Mouse (Mus musculus) ovary, postnatal 14 days (tissue): ENCODE measurements at regions not wholly inside any gene's neighbourhood (a gene's known extent, or its start where the extent isn't known, plus 50 kb on each side); places are given as distances from the start of the nearest gene placed in this dataset.

Source experiments
- DNase-seq: peaks from one replicate; pipeline ENCODE4 v3.0.0; 2022; ENCODE audit warnings: low spot score

DNA sequence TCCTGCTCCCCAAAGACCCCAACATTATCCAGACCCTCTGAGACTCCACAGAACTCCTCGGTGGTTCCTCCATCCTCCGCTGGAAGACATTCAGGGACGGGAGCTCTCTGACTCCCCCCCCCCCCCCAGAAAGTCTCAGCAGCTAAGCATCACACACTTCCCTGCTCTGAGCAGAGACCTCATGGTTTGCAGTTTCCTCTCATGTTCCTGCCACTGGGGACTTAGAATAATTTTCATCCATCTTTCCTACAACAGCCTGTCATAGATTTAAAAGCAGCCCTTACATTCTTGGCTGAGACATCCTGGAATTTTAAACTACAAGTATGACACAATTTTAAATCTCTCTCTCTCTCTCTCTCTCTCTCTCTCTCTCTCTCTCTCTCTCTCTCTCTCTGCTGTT lies 69.2 kb downstream of the Gpr65 start:
- DNase-seq, result no peak

DNA sequence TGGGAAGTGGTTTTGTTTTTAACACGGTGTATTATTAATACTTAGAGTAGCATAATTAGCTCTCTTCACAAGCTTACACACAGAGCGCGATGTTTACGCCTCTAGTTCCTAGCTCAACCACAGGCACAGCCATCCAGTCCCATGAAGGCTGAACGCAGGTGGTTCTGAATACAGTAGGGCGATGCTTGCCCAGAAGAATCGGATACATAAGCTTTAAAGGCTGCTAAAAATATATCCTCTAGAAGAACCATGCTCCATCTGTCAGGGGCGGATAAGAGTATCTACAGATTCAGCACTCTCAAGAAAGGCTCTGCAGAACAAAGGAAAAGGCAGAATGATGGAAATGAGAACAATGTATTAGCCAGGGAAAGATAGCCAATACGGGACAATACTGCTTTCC lies 71.1 kb downstream of the Gpr65 start:
- DNase-seq, result no peak

DNA sequence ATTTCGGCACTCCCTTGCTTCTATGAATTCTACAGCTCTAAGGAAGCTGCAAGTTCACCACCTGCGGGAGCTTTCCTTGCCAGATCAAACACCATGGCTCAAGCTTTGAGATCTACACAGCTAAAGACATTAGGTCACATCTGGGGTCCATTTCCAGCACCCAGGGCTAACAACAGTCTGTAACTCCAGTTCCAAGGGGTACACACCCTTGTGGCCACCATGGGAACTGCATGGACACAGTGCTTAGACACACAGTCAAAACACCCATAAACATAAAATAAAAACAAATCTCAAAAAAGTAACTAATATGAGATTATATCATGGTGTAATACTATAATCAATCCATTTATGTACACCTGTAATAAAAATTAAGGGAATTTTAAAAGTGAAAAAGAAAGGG lies 73.7 kb downstream of the Gpr65 start:
- no peak for DNase-seq

DNA sequence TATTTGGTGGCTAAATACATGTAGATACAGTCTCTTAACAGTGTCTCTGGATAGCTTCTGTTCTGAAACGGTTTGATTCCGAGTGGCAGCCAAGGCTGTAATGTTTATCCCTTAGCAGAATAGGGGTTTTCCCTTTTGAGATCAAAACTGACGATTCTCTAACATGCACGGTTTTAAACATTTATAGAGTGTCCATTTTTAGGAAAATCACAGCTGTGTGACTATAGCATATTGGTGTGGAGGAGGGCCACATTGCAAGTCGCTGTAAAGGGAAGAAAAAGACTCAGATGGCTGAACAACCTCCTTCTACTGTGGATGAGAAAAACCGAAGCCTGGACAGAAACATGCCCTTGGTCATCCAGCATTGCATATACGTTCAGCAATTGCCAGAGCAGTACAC lies 75.2 kb downstream of the Gpr65 start:
- no peak for DNase-seq

DNA sequence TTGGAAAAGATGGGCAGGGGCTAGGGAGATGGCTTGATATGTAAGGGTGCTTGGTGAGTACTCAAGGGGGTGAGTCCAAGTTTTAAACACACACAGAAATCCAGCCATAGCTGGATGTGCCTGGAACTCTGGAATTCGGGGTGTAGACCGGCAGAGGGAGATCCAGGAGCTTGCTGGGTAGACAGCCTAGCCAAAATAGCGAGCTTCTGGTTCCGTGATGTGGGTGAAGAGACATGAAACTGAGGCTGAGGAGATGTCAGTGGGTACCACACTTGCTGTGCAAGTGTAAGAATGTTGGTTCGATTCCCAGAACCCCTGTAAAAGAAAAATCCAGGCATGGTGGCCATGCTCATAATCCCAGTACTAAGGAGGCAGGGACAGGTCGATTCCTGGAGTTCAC lies 78.6 kb downstream of the Gpr65 start:
- DNase-seq, result no peak

DNA sequence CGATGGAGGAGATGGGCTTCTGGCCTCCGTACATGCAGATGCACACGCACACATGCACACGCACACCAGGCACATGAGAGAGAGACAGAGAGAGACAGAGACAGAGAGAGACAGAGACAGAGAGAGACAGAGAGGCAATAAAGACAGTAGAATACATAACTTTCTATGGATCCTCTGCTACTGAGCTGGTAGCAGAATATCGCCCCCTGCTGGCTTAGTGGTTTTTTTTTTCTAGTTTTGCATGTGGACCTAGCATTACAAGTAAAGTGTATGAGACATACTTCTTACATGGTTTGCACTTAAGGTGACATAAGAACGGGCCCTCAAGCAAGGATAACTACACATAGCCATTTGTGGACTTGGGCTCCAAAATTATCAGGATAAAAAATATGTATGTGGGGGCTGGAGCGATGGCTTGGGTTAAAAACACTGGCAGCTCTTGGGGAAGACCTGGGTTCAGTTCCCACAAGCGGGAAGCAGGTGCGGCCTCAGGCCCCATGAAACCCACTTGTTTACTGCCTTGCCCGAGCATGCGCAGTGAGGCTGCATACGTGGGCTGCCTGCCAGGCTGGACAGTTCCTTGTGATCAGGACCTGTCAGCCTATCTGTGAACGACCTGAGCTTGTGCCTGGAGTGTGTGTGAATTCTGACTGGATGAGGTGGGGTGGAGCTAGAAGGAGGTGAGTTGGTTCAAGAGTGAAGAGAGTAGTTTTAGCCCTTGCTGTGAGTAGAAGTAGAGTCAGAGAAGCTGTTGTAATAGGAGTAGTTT lies 79.3 kb downstream of the Gpr65 start:
- DNase-seq, result peak; percentile 48

GRCm38 (mm10) chr12:98349864-98350643 lies 81.6 kb downstream of the Gpr65 start:
- no peak for DNase-seq

DNA sequence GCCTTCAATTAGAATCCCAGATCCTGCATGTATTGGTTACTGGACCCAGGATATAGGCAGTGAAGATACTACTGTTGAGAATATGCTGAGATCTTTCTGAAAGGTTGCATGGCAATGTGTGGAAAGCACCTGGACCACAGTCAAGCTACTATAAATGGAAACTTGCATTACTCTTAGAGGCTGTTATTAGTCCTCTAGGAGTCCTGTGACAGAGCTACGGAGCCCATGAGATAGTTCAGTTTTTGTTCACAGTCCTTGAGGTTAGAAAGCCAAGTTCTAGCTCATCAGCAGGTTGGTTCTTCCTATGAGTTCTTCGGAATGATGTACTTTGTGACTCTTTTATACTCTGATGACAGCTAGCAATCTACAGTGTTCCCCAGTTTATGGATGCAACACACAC lies 84.0 kb downstream of the Gpr65 start:
- no peak for DNase-seq

DNA sequence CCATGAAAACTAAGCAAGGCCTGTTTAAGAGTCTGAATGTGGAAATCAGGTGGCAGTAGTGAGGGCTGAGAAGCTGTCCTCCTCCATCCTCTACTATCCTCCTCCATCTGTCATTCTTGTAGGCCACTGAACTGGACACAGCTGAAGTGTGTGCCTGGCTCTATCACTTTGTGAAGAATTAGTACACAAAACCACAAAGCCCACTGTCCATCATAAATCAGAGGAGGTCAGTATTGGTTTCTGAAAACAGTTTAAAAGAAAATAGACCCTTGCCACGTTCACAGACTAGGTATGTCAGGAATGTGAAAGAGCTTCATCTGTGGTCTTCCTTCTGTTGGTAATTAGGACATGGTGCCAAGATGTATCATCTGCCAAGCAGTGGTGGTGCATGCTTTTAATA lies 86.1 kb downstream of the Gpr65 start:
- DNase-seq, result no peak

DNA sequence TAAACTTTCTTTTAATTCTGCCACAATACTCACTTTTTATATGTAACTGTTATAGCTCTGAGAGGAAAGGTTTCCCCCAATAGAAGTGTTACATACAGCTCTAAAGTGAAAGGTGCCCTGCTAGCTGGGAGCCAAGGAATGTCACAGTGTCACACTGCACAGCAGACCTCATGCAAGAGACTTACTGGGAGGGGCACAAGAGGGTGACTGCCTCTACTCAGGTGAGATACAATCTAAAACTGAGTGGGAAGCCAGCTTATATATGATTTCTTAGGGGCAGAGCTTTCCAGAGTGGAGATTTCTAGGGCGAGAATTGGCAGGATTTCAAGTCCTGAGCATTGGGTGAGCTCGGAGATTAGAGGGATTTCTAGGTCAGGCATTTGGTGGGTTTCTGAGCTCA lies 99.1 kb downstream of the Gpr65 start:
- DNase-seq, result no peak

DNA sequence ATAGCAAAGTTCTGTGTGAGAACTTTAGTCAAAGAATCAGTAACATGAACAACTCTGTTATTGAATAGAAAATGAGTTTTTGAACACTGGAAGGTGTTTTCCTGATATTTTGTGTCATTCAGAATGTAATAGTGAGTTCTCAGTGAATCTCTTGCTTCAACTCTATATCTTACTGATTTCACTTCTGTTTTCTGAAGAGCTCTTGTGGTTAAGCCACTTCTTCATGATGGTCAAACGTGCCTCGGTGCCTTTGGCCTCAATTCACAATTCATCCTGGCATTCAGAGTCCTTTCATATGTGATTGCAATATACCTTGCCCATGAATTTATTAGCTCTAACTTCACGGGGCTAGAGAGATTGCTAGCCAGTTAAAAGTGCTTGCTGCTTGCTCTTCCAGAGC lies 102.3 kb downstream of the Gpr65 start:
- DNase-seq, result no peak

- DNase-seq, result no peak
Measured at GRCm38 (mm10) chr12:98375214-98375910, 106.9 kb downstream of the Gpr65 start.
